Mouse (Mus musculus) ES-E14 (cell line): ENCODE data around the gene Txn2. TPM values are rescaled to one million over a fixed set of nuclear protein-coding genes. Genes with fewer than 3 reads are reported as not detected.

ENCODE experiments used
- DNase-seq: peaks from one replicate; pipeline ENCODE4 v3.0.0-alpha.2; 2013; ENCODE audit warnings: low read depth, low spot score
- H3K27ac ChIP-seq: 2 replicates; pipeline ENCODE4 v1.5.1; 2012; ENCODE audit warnings: low read depth, mild to moderate bottlenecking, low read length, moderate library complexity, mixed read lengths; ENCODE audit not compliant: poor library complexity, insufficient read depth, severe bottlenecking
- H3K36me3 ChIP-seq: 2 replicates; pipeline ENCODE4 v1.6.1; 2012; ENCODE audit warnings: mild to moderate bottlenecking, low read length, moderate library complexity, mixed read lengths; ENCODE audit not compliant: control insufficient read depth, poor library complexity, insufficient read depth, severe bottlenecking
- H3K4me1 ChIP-seq, 2 experiments: fragments of 150-350 bp in 1 of 2; sonication (generic) in 1 of 2; 2 replicates each; pipeline ENCODE4 v1.6.1; 2012; ENCODE audit warnings: low read length in 2 of 2, mild to moderate bottlenecking in 1 of 2, mixed read lengths in 1 of 2; ENCODE audit not compliant: control insufficient read depth in 2 of 2, insufficient read depth in 2 of 2, poor library complexity in 1 of 2
- H3K4me3 ChIP-seq, 2 experiments: fragments of 150-350 bp in 1 of 2; sonication (generic) in 1 of 2; 2 replicates each; pipeline ENCODE4 v1.5.1; 2012; ENCODE audit warnings: low read length in 2 of 2, low read depth in 1 of 2, mild to moderate bottlenecking in 1 of 2, mixed read lengths in 1 of 2; ENCODE audit not compliant: insufficient read depth in 1 of 2, poor library complexity in 1 of 2, severe bottlenecking in 1 of 2
- H3K9ac ChIP-seq: 2 replicates; pipeline ENCODE4 v1.6.1; 2012; ENCODE audit warnings: low read depth, mild to moderate bottlenecking, low read length, mixed read lengths; ENCODE audit not compliant: poor library complexity, insufficient read depth, severe bottlenecking
- H3K9me3 ChIP-seq: fragments of 150-350 bp; sonication (generic); 2 replicates; pipeline ENCODE4 v1.6.1; 2012; ENCODE audit warnings: low read depth, mild to moderate bottlenecking, low read length; ENCODE audit not compliant: control insufficient read depth, insufficient read depth
- CHD2 ChIP-seq: IDR thresholded peaks from 2 replicates; pipeline ENCODE4 v1.6.1; 2014; ENCODE audit warnings: mild to moderate bottlenecking, low read depth, low read length, inconsistent platforms
- HCFC1 ChIP-seq: IDR thresholded peaks from 2 replicates; pipeline ENCODE4 v1.6.1; 2012; ENCODE audit warnings: low read length, inconsistent platforms, borderline replicate concordance; ENCODE audit not compliant: insufficient read depth
- MAFK ChIP-seq: IDR thresholded peaks from 2 replicates; pipeline ENCODE4 v1.6.1; 2014; ENCODE audit warnings: mild to moderate bottlenecking, low read depth, low read length, inconsistent platforms; ENCODE audit not compliant: insufficient read depth
- ZC3H11A ChIP-seq: IDR thresholded peaks from 2 replicates; pipeline ENCODE4 v1.6.1; 2012; ENCODE audit warnings: low read depth, mild to moderate bottlenecking, inconsistent platforms, low read length, borderline replicate concordance
- ZNF384 ChIP-seq: IDR thresholded peaks from 2 replicates; pipeline ENCODE4 v1.6.1; 2012; ENCODE audit warnings: low read depth, low read length, inconsistent platforms
- in situ Hi-C, 2 experiments: fragments of 600-800 bp; cut with MboI; formaldehyde crosslinking; loops; one replicate each; pipeline ENCODE4 v1.15.1; 2025; ENCODE audit warnings: low sequenced_read_pairs in 2 of 2, inconsistent platforms in 1 of 2; ENCODE audit not compliant: unreplicated experiment in 2 of 2
- total RNA-seq: library from RNA; depleted of rRNA; stranded (reverse); fragments of 300-350 nt; gene quantifications from 2 replicates; pipeline ENCODE4 v1.2.3, GENCODE M21; 2012

Txn2 gene
- total RNA-seq, 1 experiment, result 91.1 TPM

- in situ Hi-C loops, result loop anchor here in 1 of 2 experiments (10.0 kb wide), 1 partner anchor 136 kb away; no protein-coding TSS in a partner anchor
- H3K4me1 ChIP-seq, result peaks cover 24 to 52% of the 10 kb centered on the region in 2 experiments
- H3K4me3 ChIP-seq, result no peak overlapping the region
- peaks cover 20% of the 10 kb centered on the region for H3K36me3 ChIP-seq
- TF ChIP-seq MAFK (no peak), CHD2 (no peak), ZNF384 (no peak), ZC3H11A (no peak), HCFC1 (no peak)
- peak overlapping the region; percentile 76 for H3K27ac ChIP-seq
- DNase-seq, result peak; percentile 72
- H3K9me3 ChIP-seq, result no peaks in the 10 kb centered on the region
- H3K9ac ChIP-seq, result 0 out of 2 replicates have a peak overlapping the region, but pooled peaks have one; percentile 13
Measured at GRCm38 (mm10) chr15:77911065-77911464, 17.7 kb downstream of the Txn2 start.

DNA sequence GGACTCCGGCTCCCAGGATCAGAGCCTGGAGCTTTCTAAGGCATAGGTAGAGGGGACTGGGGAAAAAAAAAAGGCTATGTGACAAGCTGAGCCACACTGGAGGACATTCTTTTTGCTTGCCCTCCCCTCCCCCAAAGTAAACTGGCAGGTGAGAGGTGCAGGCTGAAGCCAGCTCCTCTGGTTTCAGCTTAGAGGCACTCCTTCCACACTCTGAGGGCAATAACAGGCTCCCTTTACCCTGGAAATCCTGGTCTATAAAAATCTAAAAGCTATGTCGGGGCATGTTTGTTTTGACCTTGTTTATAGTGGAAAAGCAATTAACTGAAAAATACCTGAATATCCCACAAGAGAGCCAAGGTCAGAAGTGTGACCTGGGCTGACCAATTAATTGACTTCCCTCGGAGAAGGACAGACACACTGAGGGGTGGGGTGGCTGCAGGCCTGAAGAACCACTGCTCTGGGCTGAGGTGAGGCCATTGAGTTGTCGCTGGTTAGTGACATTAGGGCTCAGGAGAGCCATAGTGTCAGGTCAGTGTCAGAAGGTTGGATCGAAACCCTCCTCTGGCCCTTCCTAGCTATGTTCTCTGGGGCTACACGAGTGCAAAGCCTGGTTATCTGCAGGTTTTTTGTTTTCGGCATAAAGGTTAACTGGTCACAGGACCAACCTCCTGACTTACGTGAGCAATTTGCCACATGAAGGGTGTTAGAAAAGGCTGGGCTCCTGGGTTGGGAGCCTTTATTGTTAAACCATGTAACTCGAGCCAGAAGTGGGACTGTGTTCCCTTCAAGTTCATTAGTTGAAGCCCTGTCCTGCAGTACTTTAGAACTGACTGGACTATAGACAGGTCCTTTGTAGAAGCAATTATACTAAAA is 20.9 kb downstream of the Txn2 start:
- Histone ChIP-seq H3K27ac (peak overlapping the region; percentile 26), H3K4me3 (no peak overlapping the region), H3K9ac (no peak overlapping the region; the same call in 1 of the 2 replicates), H3K4me1 (peaks cover 28 to 65% of the 10 kb centered on the region in 2 experiments), H3K36me3 (no peaks in the 10 kb centered on the region), H3K9me3 (no peaks in the 10 kb centered on the region)
- TF ChIP-seq HCFC1, result no peak
- TF ChIP-seq ZC3H11A, result no peak
- no peak for TF ChIP-seq CHD2
- TF ChIP-seq ZNF384, result no peak
- no peak for TF ChIP-seq MAFK
- DNase-seq, result no peak
- in situ Hi-C loops, result no loop called here

DNA sequence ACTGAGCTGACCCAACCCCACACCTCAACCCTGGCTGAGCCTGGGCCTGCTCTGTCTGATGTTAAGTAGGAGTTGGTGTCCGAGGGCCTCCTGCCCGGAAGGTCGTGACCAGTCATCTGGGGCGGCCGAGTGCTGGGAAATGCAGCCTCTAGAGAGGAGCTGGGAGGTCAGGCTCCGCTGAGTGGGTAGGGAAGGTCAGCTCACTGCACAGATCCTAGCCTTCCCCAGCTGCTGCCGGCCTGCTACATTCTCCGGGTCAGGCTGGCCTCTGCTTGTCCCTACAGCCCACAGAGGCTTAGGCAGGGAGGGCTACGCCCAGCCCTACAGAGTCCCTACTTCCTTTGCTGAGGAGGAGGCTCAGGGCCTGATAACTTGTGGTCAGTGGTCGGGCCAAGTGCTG is 22.3 kb downstream of the Txn2 start:
- H3K27ac ChIP-seq, result peak overlapping the region; percentile 84
- no peak overlapping the region for H3K4me3 ChIP-seq
- DNase-seq, result no peak
- in situ Hi-C loops, result no loop called here
- TF ChIP-seq ZC3H11A (no peak), ZNF384 (no peak), MAFK (no peak), CHD2 (no peak), HCFC1 (no peak)
- no peaks in the 10 kb centered on the region for H3K36me3 ChIP-seq
- peaks cover 24 to 53% of the 10 kb centered on the region in 2 experiments for H3K4me1 ChIP-seq
- no peaks in the 10 kb centered on the region for H3K9me3 ChIP-seq
- H3K9ac ChIP-seq, result peak overlapping the region; percentile 24; the same call in 1 of the 2 replicates

- Histone ChIP-seq H3K27ac (peak overlapping the region; percentile 84; the same call in 1 of the 2 replicates), H3K36me3 (no peaks in the 10 kb centered on the region), H3K4me3 (no peak overlapping the region), H3K9me3 (no peaks in the 10 kb centered on the region), H3K9ac (peak overlapping the region; percentile 56; the same call in 1 of the 2 replicates), H3K4me1 (peaks cover 20 to 52% of the 10 kb centered on the region in 2 experiments)
- TF ChIP-seq ZNF384 (no peak), HCFC1 (no peak), ZC3H11A (no peak), CHD2 (no peak), MAFK (no peak)
- in situ Hi-C loops, result no loop called here
- DNase-seq, result no peak
Measured at GRCm38 (mm10) chr15:77906081-77906480, 22.7 kb downstream of the Txn2 start.
